Mouse (Mus musculus) retina, postnatal 7 days (tissue): Measurements from ENCODE around the gene Tmigd1.

Experiments used
- DNase-seq: peaks from one replicate; pipeline ENCODE4 v3.0.0-alpha.2; 2012; ENCODE audit warnings: low read depth, low spot score

The Tmigd1 gene

GRCm38 (mm10) chr11:76901579-76902361, at the start of gene Tmigd1:
Gene Tmigd1 (plus strand): TSS chr11:76902159.
- DNase-seq: no peak

DNA sequence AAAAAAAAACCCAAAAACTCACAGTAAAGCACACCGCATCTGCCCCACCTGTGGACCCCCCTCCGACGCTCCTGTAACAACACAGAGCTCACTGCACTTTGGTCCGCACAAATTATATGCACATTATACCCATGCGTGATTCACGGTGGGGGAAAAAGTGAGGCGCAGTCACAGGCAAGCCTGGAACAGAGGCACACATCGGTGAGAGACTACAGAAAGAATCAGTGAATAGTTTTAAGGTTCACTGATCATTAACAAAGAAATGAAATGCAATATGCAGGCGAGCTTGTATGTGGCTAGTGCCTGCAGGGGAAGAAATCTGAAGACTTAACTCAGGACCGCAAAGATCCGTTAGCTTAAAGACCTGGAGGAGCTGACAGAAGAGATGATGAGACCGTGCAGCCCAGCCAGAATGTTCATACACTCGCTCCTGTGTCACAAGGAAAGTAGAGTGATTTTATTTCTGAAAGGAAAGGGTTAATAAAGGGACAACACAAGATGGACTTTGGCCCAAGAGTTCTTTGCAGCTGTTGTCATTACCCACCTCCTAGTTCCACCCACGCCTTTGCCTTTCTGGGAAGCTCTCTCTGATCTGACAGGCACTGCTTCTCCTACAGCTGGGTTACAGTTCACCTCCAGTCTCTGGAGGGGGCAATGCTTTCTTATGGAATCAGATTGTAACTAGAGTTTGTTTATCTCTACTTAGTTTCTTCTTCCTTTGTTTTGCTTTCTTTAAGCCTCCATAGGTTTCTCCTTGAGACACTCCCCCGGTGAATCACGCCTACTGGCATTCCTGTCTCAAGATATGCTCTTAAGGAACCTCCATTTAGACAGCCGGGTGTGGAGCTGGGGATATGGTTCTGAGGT, 47.3 kb upstream of the Tmigd1 start:
- DNase-seq: no peak

DNA sequence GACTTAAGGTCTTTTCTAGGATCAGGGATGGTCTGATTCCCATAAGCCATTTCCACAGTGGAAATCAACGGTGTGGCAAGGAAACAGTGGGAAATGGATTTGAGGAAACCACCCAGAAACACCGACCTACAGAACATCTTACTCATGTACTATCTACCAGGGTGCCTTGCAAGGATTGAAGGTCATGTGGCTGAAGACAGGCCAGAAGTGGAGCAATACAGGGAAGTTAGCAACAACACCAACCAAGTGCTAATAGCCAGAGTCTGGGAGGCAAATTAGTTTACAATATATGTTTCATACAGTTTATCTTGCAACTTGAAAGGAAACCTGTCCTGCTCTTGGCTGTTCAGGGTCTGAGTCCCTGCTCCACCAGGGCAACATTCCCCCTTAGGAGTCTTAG, 45.4 kb upstream of the Tmigd1 start:
- DNase-seq: no peak

DNA sequence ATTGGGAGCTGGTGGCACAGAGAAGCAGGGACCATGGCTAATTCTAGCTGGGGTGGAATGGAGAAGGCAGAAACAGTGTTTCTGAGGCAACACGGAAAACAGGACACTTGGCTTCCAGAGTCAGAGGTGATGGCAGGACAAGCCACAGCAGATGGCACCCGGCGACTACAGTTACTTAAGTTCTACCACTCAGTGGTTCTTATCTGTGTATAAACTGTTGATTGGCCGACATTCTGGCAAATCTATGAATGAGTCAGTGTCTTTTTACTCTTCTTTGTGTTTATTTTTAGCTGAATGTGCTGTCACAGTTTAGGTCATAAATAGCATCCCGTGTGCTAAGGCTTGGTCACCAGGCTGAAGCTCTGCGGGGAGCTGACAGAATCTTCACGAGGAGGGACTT, 44.8 kb upstream of the Tmigd1 start:
- no peak for DNase-seq

GRCm38 (mm10) chr11:76858781-76859180, 43.2 kb upstream of the Tmigd1 start:
- no peak for DNase-seq

- DNase-seq: no peak
These were observed 42.7 kb upstream of the Tmigd1 start for GRCm38 (mm10) chr11:76859261-76859660.

DNA sequence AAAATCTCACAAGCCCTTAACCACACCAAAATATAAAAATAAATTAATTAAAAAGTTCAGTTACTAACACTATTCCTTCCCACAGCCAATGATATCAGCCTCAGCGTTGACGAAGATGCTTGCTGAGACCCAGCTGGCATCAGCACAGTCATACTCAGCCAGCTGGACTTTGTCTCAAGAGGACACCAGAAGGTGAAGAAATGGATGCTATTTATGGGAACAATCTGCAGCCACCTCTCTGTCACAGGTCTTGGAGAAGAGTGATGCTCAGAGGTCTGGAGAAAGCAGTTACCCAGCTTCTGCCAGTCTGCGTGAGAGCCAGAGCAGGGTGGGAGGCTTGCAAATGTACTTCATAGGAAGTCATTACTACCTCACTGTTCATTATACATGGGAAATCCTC, 40.8 kb upstream of the Tmigd1 start:
- no peak for DNase-seq

- DNase-seq: no peak
These were observed 29.3 kb upstream of the Tmigd1 start for GRCm38 (mm10) chr11:76872556-76873234.

- DNase-seq: no peak
These were observed 28.1 kb upstream of the Tmigd1 start for GRCm38 (mm10) chr11:76873865-76874264.

- DNase-seq: no peak
These were observed 27.2 kb upstream of the Tmigd1 start for GRCm38 (mm10) chr11:76874766-76875165.

GRCm38 (mm10) chr11:76879816-76880215, 22.1 kb upstream of the Tmigd1 start:
- no peak for DNase-seq

DNA sequence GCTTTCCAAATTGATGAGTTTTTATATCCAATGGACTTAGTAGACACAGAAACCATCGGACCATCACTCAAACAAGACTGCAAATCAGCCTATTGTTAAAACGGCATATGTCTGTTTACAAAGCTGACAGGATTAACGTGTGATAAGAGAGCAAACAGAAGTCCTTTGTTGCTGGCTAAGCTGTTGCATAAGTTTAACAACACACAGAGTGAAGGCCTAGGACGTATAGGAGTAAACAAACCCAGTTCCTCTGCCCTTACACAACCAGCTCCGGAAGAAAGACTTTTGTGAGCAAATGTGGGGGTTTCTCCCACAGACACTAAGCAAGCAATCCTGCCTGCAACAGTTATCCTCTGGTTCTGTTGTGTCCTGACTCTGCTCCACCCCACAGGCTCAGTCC, 17.5 kb upstream of the Tmigd1 start:
- no peak for DNase-seq

- no peak for DNase-seq
These were observed 12.4 kb upstream of the Tmigd1 start for GRCm38 (mm10) chr11:76889339-76890164.

DNA sequence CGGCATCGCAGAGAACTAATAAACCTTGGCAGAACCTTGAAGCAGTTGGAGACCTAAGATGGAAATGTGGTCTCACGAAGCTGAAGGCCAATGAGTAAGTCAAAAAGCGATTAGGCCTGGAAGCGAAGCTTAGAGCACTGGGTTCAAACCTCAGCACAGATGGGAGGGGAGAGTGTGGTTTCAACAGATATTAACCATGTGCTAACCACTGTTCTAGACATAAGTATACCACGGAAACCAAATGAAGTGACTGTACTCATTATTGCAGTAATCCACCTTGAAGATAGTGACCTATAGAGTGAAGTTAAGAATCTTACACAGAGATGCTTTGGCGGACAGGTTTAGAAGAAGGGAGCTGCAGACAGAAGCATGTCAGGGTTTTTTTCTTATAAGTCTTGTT, 10.8 kb upstream of the Tmigd1 start:
- no peak for DNase-seq

DNA sequence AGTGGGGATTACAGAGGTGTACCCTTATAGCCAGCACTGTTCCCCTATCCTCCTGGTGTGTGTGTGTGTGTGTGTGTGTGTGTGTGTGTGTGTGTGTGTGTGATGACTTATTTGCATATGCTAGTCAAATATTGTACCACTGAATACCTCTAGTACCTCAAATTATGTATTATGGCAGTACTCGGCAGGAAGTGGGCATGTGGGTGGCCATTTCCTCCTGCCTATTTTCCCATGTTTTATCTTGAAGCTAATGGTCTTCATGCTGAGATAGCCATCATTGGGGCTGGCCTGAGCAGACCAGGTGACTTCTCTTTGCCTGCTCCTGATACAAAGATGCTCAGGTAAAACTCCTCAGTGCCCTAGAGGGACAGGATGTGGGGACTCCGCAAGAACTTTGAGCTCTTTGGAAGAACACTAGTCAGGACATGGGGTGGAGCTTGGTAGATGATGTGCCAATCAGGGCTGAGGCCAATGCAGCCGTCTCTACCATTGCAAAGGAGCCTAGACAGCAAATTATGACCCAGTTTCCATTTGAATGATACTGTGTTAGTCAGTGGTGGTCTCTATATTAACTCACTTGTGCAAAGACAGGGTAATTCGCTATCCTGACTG, 10.1 kb upstream of the Tmigd1 start:
- no peak for DNase-seq

GRCm38 (mm10) chr11:76892972-76893371, 9.0 kb upstream of the Tmigd1 start:
- no peak for DNase-seq

GRCm38 (mm10) chr11:76893570-76893969, 8.4 kb upstream of the Tmigd1 start:
- DNase-seq: no peak

DNA sequence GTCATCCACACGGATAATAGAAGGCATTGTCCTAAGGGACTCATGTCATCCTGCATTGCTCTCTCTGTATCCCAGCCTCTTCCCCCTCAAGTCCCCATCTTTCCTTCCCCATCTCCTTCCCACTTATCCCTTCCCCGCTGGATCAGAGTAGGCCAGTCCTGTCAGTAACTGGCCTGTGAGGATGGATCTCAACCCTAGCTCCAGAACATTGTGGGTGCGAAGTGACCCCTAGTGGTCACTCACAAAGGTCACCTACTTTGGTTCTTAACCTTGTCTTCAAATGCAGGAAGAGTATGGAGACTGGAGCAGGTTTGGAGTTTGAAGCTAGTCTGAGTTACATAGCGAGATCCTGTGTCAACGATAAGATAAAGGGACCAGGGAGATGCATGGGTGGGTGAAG, 7.7 kb upstream of the Tmigd1 start:
- DNase-seq: peak; percentile 47

GRCm38 (mm10) chr11:76896360-76896759, 5.6 kb upstream of the Tmigd1 start:
- DNase-seq: no peak

- no peak for DNase-seq
These were observed 4.8 kb upstream of the Tmigd1 start for GRCm38 (mm10) chr11:76897126-76897525.

DNA sequence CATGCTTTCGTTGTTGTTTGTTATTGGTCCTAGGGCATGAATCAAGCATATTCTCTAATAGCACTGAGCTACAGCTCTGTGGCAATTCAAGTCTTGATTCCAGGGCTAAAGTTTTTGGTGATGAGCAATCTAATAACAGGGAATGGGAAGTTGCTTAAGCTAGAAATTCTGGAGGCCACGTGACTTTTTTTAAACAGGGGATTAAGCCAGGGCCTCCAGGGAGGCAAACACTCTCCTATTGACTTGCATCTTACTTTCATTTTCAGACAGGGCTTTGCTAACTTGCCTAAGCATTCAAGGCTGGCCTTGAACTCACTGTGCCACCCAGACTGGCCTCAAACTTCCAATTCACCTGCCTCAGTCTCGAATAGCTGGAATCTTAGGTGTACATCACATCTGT, 4.1 kb upstream of the Tmigd1 start:
- no peak for DNase-seq
